Mouse (Mus musculus): ENCODE measurements at regions not wholly inside any gene's neighbourhood (a gene's known extent, or its start where the extent isn't known, plus 50 kb on each side); places are given as distances from the start of the nearest gene placed in this dataset.

- Histone ChIP-seq H3K9ac (no peak overlapping the region), H3K27me3 (no peaks in the 10 kb centered on the region), H3K4me3 (no peak overlapping the region), H3K9me3 (no peaks in the 10 kb centered on the region), H3K36me3 (no peaks in the 10 kb centered on the region), H3K4me2 (no peak overlapping the region), H3K27ac (replicated peaks) (no peak overlapping the region), H3K4me1 (replicated peaks) (0 out of 2 replicates have a peak, but pooled peaks cover under 1% of the 10 kb centered on the region)
- 74% methylated on average over 1 of the region's 1 CpGs for WGBS
- ATAC-seq (ENCODE audit: low FRiP score, low read depth) = no peak
Measured at GRCm38 (mm10) chr4:25488479-25489069, 207.0 kb upstream of the Ufl1 start.

DNA sequence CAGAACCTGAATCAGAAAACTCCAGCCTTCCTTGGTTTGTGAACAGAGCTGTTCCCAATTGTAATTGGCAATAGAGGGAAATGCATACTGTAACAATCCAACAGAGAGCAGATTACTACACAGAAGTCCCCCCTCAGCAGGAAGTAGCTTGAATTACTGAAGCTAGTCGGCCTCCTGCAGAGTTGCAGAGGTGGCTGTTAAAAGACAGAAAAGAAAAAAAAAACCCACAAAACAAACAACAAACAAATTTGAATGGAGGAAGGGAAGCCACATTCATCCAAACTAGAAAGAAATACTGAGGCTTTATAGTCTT is 202.0 kb upstream of the Ufl1 start:
- H3K9ac ChIP-seq = no peak overlapping the region
- H3K4me1 ChIP-seq (replicated peaks) = 0 out of 2 replicates have a peak, but pooled peaks cover 5% of the 10 kb centered on the region
- no peaks in the 10 kb centered on the region for H3K36me3 ChIP-seq
- no peaks in the 10 kb centered on the region for H3K27me3 ChIP-seq
- 6% methylated on average over 1 of the region's 1 CpGs for WGBS
- no peaks in the 10 kb centered on the region for H3K9me3 ChIP-seq
- H3K27ac ChIP-seq (replicated peaks) = peak overlapping the region; percentile 51; the same call in 1 of the 2 replicates
- no peak overlapping the region for H3K4me2 ChIP-seq
- peak; percentile 56; the same call in 1 of the 2 replicates for ATAC-seq (ENCODE audit: low FRiP score, low read depth)
- no peak overlapping the region for H3K4me3 ChIP-seq

DNA sequence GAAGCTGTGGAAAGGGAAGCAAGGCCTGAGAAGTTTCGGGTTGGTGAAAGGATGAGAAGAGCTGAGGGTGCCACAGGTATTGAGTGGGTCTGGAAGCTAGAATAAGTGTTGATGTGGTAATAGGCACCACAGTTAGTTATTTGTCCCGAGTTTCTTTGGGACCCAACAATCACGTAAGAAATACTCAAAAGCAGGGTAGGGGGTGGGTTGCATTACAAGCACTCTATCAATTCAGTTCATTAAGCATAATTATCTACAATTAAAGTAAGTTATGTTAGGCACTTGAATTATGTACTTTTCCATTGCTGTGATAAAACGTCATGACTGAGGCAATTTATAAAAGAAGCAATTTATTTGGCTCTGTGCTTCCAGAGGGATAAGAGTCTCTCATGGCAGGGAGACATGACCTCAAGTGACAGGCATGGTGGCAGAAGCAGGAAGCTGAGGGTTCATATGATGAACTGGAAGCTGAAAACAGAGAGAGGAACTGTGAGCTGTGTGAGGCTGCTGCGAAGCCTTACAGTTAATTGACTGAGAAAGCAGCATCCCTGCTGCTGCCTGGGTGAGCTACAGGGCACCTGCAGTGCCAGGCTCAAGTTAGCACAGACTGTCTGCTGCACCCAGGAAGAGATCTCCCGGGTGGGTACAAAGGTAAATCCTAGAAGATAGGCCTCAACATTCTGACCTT is 201.5 kb upstream of the Ufl1 start:
- peak; percentile 66; the same call in 1 of the 2 replicates for ATAC-seq (ENCODE audit: low FRiP score, low read depth)
- 39% methylated on average over 6 of the region's 6 CpGs for WGBS

DNA sequence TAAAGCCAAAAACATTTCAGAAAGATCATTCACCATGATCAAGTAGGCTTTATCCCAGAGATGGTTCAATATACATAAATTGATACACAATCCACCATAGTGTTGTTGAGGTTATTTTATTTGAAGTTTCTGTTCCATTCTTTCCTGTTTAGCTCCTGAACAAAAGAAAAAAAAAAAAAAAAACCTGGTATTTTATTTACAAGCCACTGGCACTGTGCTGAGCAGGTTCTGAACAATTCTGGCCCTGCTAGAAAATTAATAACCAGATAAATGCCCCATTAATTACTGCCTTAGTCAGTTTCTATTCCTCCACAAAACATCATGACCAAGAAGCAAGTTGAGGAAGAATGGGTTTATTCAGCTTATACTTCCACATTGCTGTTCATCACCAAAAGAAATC is 191.4 kb upstream of the Ufl1 start:
- H3K9me3 ChIP-seq = no peaks in the 10 kb centered on the region
- no peaks in the 10 kb centered on the region for H3K27me3 ChIP-seq
- H3K9ac ChIP-seq = no peak overlapping the region
- no peaks in the 10 kb centered on the region for H3K4me1 ChIP-seq (replicated peaks)
- no peak overlapping the region for H3K4me2 ChIP-seq
- ATAC-seq (ENCODE audit: low FRiP score, low read depth) = no peak
- H3K4me3 ChIP-seq = no peak overlapping the region
- H3K36me3 ChIP-seq = no peaks in the 10 kb centered on the region
- no peak overlapping the region for H3K27ac ChIP-seq (replicated peaks)

More for the DNA sequence above, 201.5 kb upstream of the Ufl1 start:
- H3K9me3 ChIP-seq = no peaks in the 10 kb centered on the region
- no peak overlapping the region for H3K4me2 ChIP-seq
- H3K9ac ChIP-seq = no peak overlapping the region
- no peak overlapping the region for H3K4me3 ChIP-seq
- H3K27ac ChIP-seq (replicated peaks) = peak overlapping the region; percentile 51; the same call in 1 of the 2 replicates
- no peaks in the 10 kb centered on the region for H3K27me3 ChIP-seq
- no peaks in the 10 kb centered on the region for H3K36me3 ChIP-seq
- H3K4me1 ChIP-seq (replicated peaks) = 0 out of 2 replicates have a peak, but pooled peaks cover 5% of the 10 kb centered on the region

GRCm38 (mm10) chr4:25466490-25466889 is 184.9 kb upstream of the Ufl1 start:
- no peaks in the 10 kb centered on the region for H3K9me3 ChIP-seq
- 93% methylated on average over 3 of the region's 3 CpGs for WGBS
- H3K4me1 ChIP-seq (replicated peaks) = no peaks in the 10 kb centered on the region
- no peak overlapping the region for H3K4me2 ChIP-seq
- H3K9ac ChIP-seq = no peak overlapping the region
- ATAC-seq (ENCODE audit: low FRiP score, low read depth) = no peak
- H3K27ac ChIP-seq (replicated peaks) = no peak overlapping the region
- H3K36me3 ChIP-seq = no peaks in the 10 kb centered on the region
- no peak overlapping the region for H3K4me3 ChIP-seq
- no peaks in the 10 kb centered on the region for H3K27me3 ChIP-seq

- WGBS = 56% methylated on average over 1 of the region's 1 CpGs
- Histone ChIP-seq H3K27ac (replicated peaks) (no peak overlapping the region), H3K36me3 (no peaks in the 10 kb centered on the region), H3K9me3 (no peaks in the 10 kb centered on the region), H3K4me3 (no peak overlapping the region), H3K27me3 (no peaks in the 10 kb centered on the region), H3K4me2 (no peak overlapping the region), H3K4me1 (replicated peaks) (no peaks in the 10 kb centered on the region), H3K9ac (no peak overlapping the region)
- no peak for ATAC-seq (ENCODE audit: low FRiP score, low read depth)
Measured at GRCm38 (mm10) chr4:25464792-25465590, 183.4 kb upstream of the Ufl1 start.

GRCm38 (mm10) chr4:25464069-25464468 is 182.4 kb upstream of the Ufl1 start:
- Histone ChIP-seq H3K27ac (replicated peaks) (no peak overlapping the region), H3K4me2 (no peak overlapping the region), H3K36me3 (no peaks in the 10 kb centered on the region), H3K27me3 (no peaks in the 10 kb centered on the region), H3K9ac (no peak overlapping the region), H3K9me3 (no peaks in the 10 kb centered on the region), H3K4me3 (no peak overlapping the region), H3K4me1 (replicated peaks) (no peaks in the 10 kb centered on the region)
- ATAC-seq (ENCODE audit: low FRiP score, low read depth) = no peak
- WGBS = 84% methylated on average over 1 of the region's 1 CpGs

GRCm38 (mm10) chr4:25460127-25460526 is 178.5 kb upstream of the Ufl1 start:
- 89% methylated on average over 1 of the region's 1 CpGs for WGBS
- no peak overlapping the region for H3K4me3 ChIP-seq

DNA sequence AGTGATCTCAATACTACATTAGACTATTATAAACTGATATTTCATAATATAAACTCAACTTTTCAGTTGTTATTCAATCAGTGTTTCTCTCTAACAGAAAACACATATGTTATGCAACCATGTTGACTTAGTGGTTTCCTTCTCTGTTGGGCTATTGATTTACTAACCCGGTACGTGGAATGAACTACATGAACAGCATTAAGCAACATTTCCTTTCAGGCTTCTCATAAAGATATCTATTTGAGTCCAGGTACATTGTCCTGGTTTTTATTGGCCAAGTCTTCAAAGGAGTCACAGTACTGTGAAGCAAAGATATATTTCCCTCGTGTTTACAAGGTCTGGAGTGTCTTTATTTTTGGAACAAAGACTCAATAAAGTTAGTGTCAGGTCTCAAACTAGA is 173.1 kb upstream of the Ufl1 start:
- H3K4me2 ChIP-seq = no peak overlapping the region
- H3K9ac ChIP-seq = no peak overlapping the region
- no peaks in the 10 kb centered on the region for H3K4me1 ChIP-seq (replicated peaks)
- ATAC-seq (ENCODE audit: low FRiP score, low read depth) = no peak
- WGBS = 81% methylated on average over 3 of the region's 3 CpGs
- H3K36me3 ChIP-seq = no peaks in the 10 kb centered on the region
- H3K4me3 ChIP-seq = no peak overlapping the region
- no peaks in the 10 kb centered on the region for H3K27me3 ChIP-seq
- H3K9me3 ChIP-seq = no peaks in the 10 kb centered on the region
- no peak overlapping the region for H3K27ac ChIP-seq (replicated peaks)

More at GRCm38 (mm10) chr4:25460127-25460526, 178.5 kb upstream of the Ufl1 start:
- Histone ChIP-seq H3K27me3 (no peaks in the 10 kb centered on the region), H3K36me3 (no peaks in the 10 kb centered on the region), H3K27ac (replicated peaks) (no peak overlapping the region), H3K9me3 (no peaks in the 10 kb centered on the region), H3K4me2 (no peak overlapping the region), H3K9ac (no peak overlapping the region), H3K4me1 (replicated peaks) (no peaks in the 10 kb centered on the region)
- no peak for ATAC-seq (ENCODE audit: low FRiP score, low read depth)

DNA sequence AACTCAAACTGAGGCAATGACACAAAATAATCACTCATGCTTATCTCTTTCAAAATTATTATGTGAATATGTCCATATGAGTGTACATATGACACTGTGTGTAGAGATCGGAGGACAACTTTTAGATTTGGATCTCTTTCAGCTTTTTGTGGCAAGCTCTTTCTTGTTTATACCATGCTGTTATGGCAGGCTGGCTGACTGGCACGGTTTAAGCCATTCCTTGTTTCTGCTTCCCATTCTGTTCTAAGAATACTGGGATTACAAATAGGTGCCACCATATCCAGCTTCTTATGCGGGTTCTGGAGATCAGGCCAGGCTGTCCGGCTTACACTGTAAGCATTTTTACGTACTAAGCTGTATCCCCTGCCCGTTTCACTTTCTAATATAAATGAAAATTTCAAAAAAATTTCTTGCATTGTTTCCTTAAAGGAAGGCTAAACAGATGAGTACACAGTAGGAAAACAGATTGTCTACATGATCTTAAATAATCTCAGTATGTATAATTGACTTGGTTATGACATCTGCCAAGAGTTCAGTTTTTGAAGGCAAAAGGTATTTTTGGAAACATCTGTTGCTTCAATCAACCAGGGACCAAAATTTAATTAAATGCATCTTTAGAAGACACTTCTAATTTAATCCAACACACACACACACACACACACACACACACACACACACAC is 171.6 kb upstream of the Ufl1 start:
- H3K27me3 ChIP-seq = no peaks in the 10 kb centered on the region
- H3K9me3 ChIP-seq = no peaks in the 10 kb centered on the region
- ATAC-seq (ENCODE audit: low FRiP score, low read depth) = no peak
- 93% methylated on average over 6 of the region's 6 CpGs for WGBS
- H3K4me1 ChIP-seq (replicated peaks) = no peaks in the 10 kb centered on the region
- H3K27ac ChIP-seq (replicated peaks) = no peak overlapping the region
- no peaks in the 10 kb centered on the region for H3K36me3 ChIP-seq
- no peak overlapping the region for H3K4me2 ChIP-seq
- no peak overlapping the region for H3K9ac ChIP-seq
- no peak overlapping the region for H3K4me3 ChIP-seq

GRCm38 (mm10) chr4:25451865-25452264 is 170.2 kb upstream of the Ufl1 start:
- 84% methylated on average over 6 of the region's 6 CpGs for WGBS
- H3K36me3 ChIP-seq = no peaks in the 10 kb centered on the region
- H3K4me1 ChIP-seq (replicated peaks) = no peaks in the 10 kb centered on the region
- no peak overlapping the region for H3K4me3 ChIP-seq
- H3K27ac ChIP-seq (replicated peaks) = no peak overlapping the region
- no peak overlapping the region for H3K9ac ChIP-seq
- ATAC-seq (ENCODE audit: low FRiP score, low read depth) = no peak
- no peaks in the 10 kb centered on the region for H3K9me3 ChIP-seq
- no peaks in the 10 kb centered on the region for H3K27me3 ChIP-seq
- H3K4me2 ChIP-seq = no peak overlapping the region

- WGBS = 93% methylated on average over 8 of the region's 8 CpGs
- no peak for ATAC-seq (ENCODE audit: low FRiP score, low read depth)
- no peak overlapping the region for H3K4me3 ChIP-seq
- no peaks in the 10 kb centered on the region for H3K27me3 ChIP-seq
- H3K4me2 ChIP-seq = no peak overlapping the region
- H3K36me3 ChIP-seq = no peaks in the 10 kb centered on the region
- H3K9ac ChIP-seq = no peak overlapping the region
- no peak overlapping the region for H3K27ac ChIP-seq (replicated peaks)
- H3K4me1 ChIP-seq (replicated peaks) = no peaks in the 10 kb centered on the region
- no peaks in the 10 kb centered on the region for H3K9me3 ChIP-seq
Measured at GRCm38 (mm10) chr4:25432203-25432602, 150.6 kb upstream of the Ufl1 start.

Measured in hindbrain, embryonic 15.5 days (tissue).